Comparison of ENCODE assay signal across 10 mouse cellular contexts in genomic region chr7:27260856-27261255, GRCm38 (mm10). TPM values are rescaled to one million over a fixed set of nuclear protein-coding genes. Genes with fewer than 3 reads are reported as not detected.
DNase-seq lines count a peak whose midpoint lies in the region; ATAC-seq and TF ChIP-seq lines count a peak whose summit lies in the region.
"Had no signal": no experiment of that assay in that cellular context is flagged by ENCODE, and none has a peak within 500 bp of the region (broad histone marks: within the 10 kb centered on the region; RNA-seq: fewer than 3 reads in every experiment).

No protein-coding gene starts in this region.

- ATAC-seq in kidney, postnatal 0 days (replicated peaks; ENCODE audit: low FRiP score, low read depth): no peak
- no peak for ATAC-seq in kidney, embryonic 15.5 days (replicated peaks; ENCODE audit: low FRiP score)
- ATAC-seq in forebrain, embryonic 15.5 days (replicated peaks): no peak
- ATAC-seq in midbrain, embryonic 13.5 days: no peak
- ATAC-seq: activated CD4-positive, CD25-positive, alpha-beta regulatory T cell, adult 4 months; intestine, embryonic 16.5 days had no signal

- no peak overlapping the region for H3K9ac ChIP-seq in kidney, postnatal 0 days (ENCODE audit: low read depth, low read length)
- H3K9ac ChIP-seq in kidney, embryonic 15.5 days: no peak overlapping the region
- H3K9ac ChIP-seq in forebrain, embryonic 15.5 days (replicated peaks): 0 out of 2 replicates have a peak overlapping the region, but pooled peaks have one; percentile 94
- H3K9ac ChIP-seq in midbrain, embryonic 13.5 days (replicated peaks): peak overlapping the region; percentile 91

- H3K36me3 ChIP-seq in kidney, postnatal 0 days (ENCODE audit: insufficient read depth, low read length): 0 out of 2 replicates have a peak, but pooled peaks cover 11% of the 10 kb centered on the region
- H3K36me3 ChIP-seq in kidney, embryonic 15.5 days: peaks cover 32% of the 10 kb centered on the region
- H3K36me3 ChIP-seq in forebrain, embryonic 15.5 days: peaks cover 40% of the 10 kb centered on the region
- peaks cover 42% of the 10 kb centered on the region for H3K36me3 ChIP-seq in midbrain, embryonic 13.5 days

- H3K9me3 ChIP-seq in kidney, postnatal 0 days (replicated peaks; ENCODE audit: low read length): no peaks in the 10 kb centered on the region
- no peaks in the 10 kb centered on the region for H3K9me3 ChIP-seq in kidney, embryonic 15.5 days (replicated peaks)
- H3K9me3 ChIP-seq in forebrain, embryonic 15.5 days: no peaks in the 10 kb centered on the region
- no peaks in the 10 kb centered on the region for H3K9me3 ChIP-seq in midbrain, embryonic 13.5 days

- peaks cover 9% of the 10 kb centered on the region; the same call in 1 of the 2 replicates for H3K4me1 ChIP-seq in kidney, postnatal 0 days (replicated peaks; ENCODE audit: insufficient read depth, low read length)
- H3K4me1 ChIP-seq in kidney, embryonic 15.5 days: peaks cover 39% of the 10 kb centered on the region
- H3K4me1 ChIP-seq in forebrain, embryonic 15.5 days: peaks cover 49% of the 10 kb centered on the region
- H3K4me1 ChIP-seq in midbrain, embryonic 13.5 days (replicated peaks): peaks cover 50% of the 10 kb centered on the region

- H3K27ac ChIP-seq in kidney, postnatal 0 days: no peak overlapping the region
- H3K27ac ChIP-seq in kidney, embryonic 15.5 days: no peak overlapping the region
- H3K27ac ChIP-seq in forebrain, embryonic 15.5 days (replicated peaks): peak overlapping the region; percentile 95; the same call in 1 of the 2 replicates
- H3K27ac ChIP-seq in midbrain, embryonic 13.5 days: no peak overlapping the region; the same call in 1 of the 2 replicates

- no peak overlapping the region for H3K4me3 ChIP-seq in kidney, postnatal 0 days (replicated peaks; ENCODE audit: low read depth, low read length)
- H3K4me3 ChIP-seq in kidney, embryonic 15.5 days (replicated peaks): no peak overlapping the region
- H3K4me3 ChIP-seq in forebrain, embryonic 15.5 days: peak overlapping the region; percentile 82
- peak overlapping the region; percentile 73 for H3K4me3 ChIP-seq in midbrain, embryonic 13.5 days (replicated peaks)

- 75% methylated on average over 7 of the region's 7 CpGs for WGBS in kidney, postnatal 0 days
- WGBS in kidney, embryonic 15.5 days: 73% methylated on average over 7 of the region's 7 CpGs
- WGBS in forebrain, embryonic 15.5 days: 49% methylated on average over 7 of the region's 7 CpGs
- WGBS in midbrain, embryonic 13.5 days: 54% methylated on average over 7 of the region's 7 CpGs

- no peak for TF ChIP-seq CTCF in kidney, postnatal 0 days (IDR thresholded peaks at IDR 0.05; ENCODE audit: low read depth)

- H3K27me3 ChIP-seq in kidney, postnatal 0 days (ENCODE audit: insufficient read depth, low read length): no peaks in the 10 kb centered on the region
- no peaks in the 10 kb centered on the region for H3K27me3 ChIP-seq in kidney, embryonic 15.5 days
- no peaks in the 10 kb centered on the region for H3K27me3 ChIP-seq in forebrain, embryonic 15.5 days
- H3K27me3 ChIP-seq in midbrain, embryonic 13.5 days: no peaks in the 10 kb centered on the region

- H3K4me2 ChIP-seq in kidney, postnatal 0 days (ENCODE audit: low read length): 0 out of 2 replicates have a peak overlapping the region, but pooled peaks have one; percentile 90
- no peak overlapping the region for H3K4me2 ChIP-seq in kidney, embryonic 15.5 days
- H3K4me2 ChIP-seq in forebrain, embryonic 15.5 days (replicated peaks): peak overlapping the region; percentile 77
- H3K4me2 ChIP-seq in midbrain, embryonic 13.5 days (replicated peaks): peak overlapping the region; percentile 94

- no peak for DNase-seq in kidney, postnatal 0 days (ENCODE audit: low spot score)
- DNase-seq in cerebellum, postnatal 14 days: peak; percentile 52 to 61
- DNase-seq in thymus, postnatal 10 days (ENCODE audit: low spot score in 2 of 2): no peak
- no peak for DNase-seq in layer of hippocampus, postnatal 10 days (ENCODE audit: low spot score in 2 of 2)
- DNase-seq in embryo, embryonic 10 days (ENCODE audit: low spot score): no peak

RNA-seq across cellular contexts. Expression of gene Numbl, which starts 2.6 kb away (rescaled TPM):
- polyA plus RNA-seq in kidney, postnatal 0 days (2015; fragmentation: Nextera tagmentation; extraction: Ambion mirVana): 12.6 and 13.0 TPM in 2 replicates
- polyA plus RNA-seq in kidney, embryonic 15.5 days (2015; fragmentation: Nextera tagmentation; extraction: Ambion mirVana): 15.3 and 18.5 TPM in 2 replicates
- 47.2 and 49.0 TPM in 2 replicates for polyA plus RNA-seq in forebrain, embryonic 15.5 days (2015; fragmentation: Nextera tagmentation; extraction: Ambion mirVana)
- 39.4 and 51.6 TPM in 2 replicates for polyA plus RNA-seq in midbrain, embryonic 13.5 days (2015; fragmentation: Nextera tagmentation; extraction: Ambion mirVana)
- 100 to 1,000 TPM; 126 to 127 TPM for total RNA-seq in layer of hippocampus, postnatal 10 days (2021)
- polyA plus RNA-seq: activated CD4-positive, CD25-positive, alpha-beta regulatory T cell, adult 4 months had no signal

RNA-seq across cellular contexts. Expression of gene Coq8b, which starts 28.0 kb away (rescaled TPM):
- polyA plus RNA-seq in kidney, postnatal 0 days (2015; fragmentation: Nextera tagmentation; extraction: Ambion mirVana): 20.8 and 22.0 TPM in 2 replicates
- 20.9 and 23.1 TPM in 2 replicates for polyA plus RNA-seq in kidney, embryonic 15.5 days (2015; fragmentation: Nextera tagmentation; extraction: Ambion mirVana)
- polyA plus RNA-seq in forebrain, embryonic 15.5 days (2015; fragmentation: Nextera tagmentation; extraction: Ambion mirVana): 26.1 and 27.8 TPM in 2 replicates
- polyA plus RNA-seq in midbrain, embryonic 13.5 days (2015; fragmentation: Nextera tagmentation; extraction: Ambion mirVana): 25.3 and 25.5 TPM in 2 replicates
- 10 to 100 TPM; 26.9 to 29.5 TPM for total RNA-seq in layer of hippocampus, postnatal 10 days (2021)

RNA-seq across cellular contexts. Expression of gene Itpkc, which starts 32.4 kb away (rescaled TPM):
- polyA plus RNA-seq in kidney, postnatal 0 days (2015; fragmentation: Nextera tagmentation; extraction: Ambion mirVana): 3.4 and 3.6 TPM in 2 replicates
- polyA plus RNA-seq in kidney, embryonic 15.5 days (2015; fragmentation: Nextera tagmentation; extraction: Ambion mirVana): 4.4 and 5.2 TPM in 2 replicates
- 6.8 and 7.1 TPM in 2 replicates for polyA plus RNA-seq in forebrain, embryonic 15.5 days (2015; fragmentation: Nextera tagmentation; extraction: Ambion mirVana)
- 6.7 and 7.6 TPM in 2 replicates for polyA plus RNA-seq in midbrain, embryonic 13.5 days (2015; fragmentation: Nextera tagmentation; extraction: Ambion mirVana)
- 10 to 100 TPM in 1 of 2 experiments, 1 to 10 TPM in 1; 9.5 to 10.8 TPM for total RNA-seq in layer of hippocampus, postnatal 10 days (2021)

Comparison
In these comparisons a context has a peak if more than half of its experiments do, and no peak if none do; other contexts are left out.
1. DNase-seq: peak in cerebellum, postnatal 14 days (2 of 2); none in kidney, postnatal 0 days (single experiment), thymus, postnatal 10 days (0 of 2), layer of hippocampus, postnatal 10 days (0 of 2) and embryo, embryonic 10 days (single experiment).
2. H3K4me3 ChIP-seq: peak in forebrain, embryonic 15.5 days (single experiment) and midbrain, embryonic 13.5 days (single experiment); none in kidney, postnatal 0 days (single experiment) and kidney, embryonic 15.5 days (single experiment).
3. H3K9ac ChIP-seq: peak in forebrain, embryonic 15.5 days (single experiment) and midbrain, embryonic 13.5 days (single experiment); none in kidney, postnatal 0 days (single experiment) and kidney, embryonic 15.5 days (single experiment).